Mouse (Mus musculus) spleen, postnatal 0 days (tissue): ENCODE results near the gene Zdhhc12. TPM values are rescaled to one million over a fixed set of nuclear protein-coding genes. Genes with fewer than 3 reads are reported as not detected.

Experiments used
- polyA plus RNA-seq: library from polyadenylated mRNA; unstranded; fragments of >200 nt; fragmentation: Nextera tagmentation; extraction: Ambion mirVana; gene quantifications from 2 replicates; pipeline ENCODE4 v1.2.1, GENCODE M21; 2015

Gene Zdhhc12
- 15.7 and 16.2 TPM in 2 replicates for polyA plus RNA-seq

GRCm38 (mm10) chr2:30093471-30094207 lies at the start of gene Zdhhc12:
Gene Zdhhc12, minus strand, starts transcription at chr2:30093648.

GRCm38 (mm10) chr2:30133613-30134377 lies 40.3 kb upstream of the Zdhhc12 start, which contains the start of gene Tbc1d13:
Gene Tbc1d13, plus strand, starts transcription at chr2:30133746.

GRCm38 (mm10) chr2:30124472-30125274 lies 31.2 kb upstream of the Zdhhc12 start, which contains the start of gene Zer1:
Gene Zer1, minus strand, starts transcription at chr2:30124585.

GRCm38 (mm10) chr2:30077502-30078348 lies 15.7 kb downstream of the Zdhhc12 start, which contains the start of gene Pkn3:
Gene Pkn3, plus strand, starts transcription at chr2:30077684.

GRCm38 (mm10) chr2:30057223-30057904 lies 36.1 kb downstream of the Zdhhc12 start, which contains the start of gene Set:
Gene Set, plus strand, starts transcription at chr2:30057378.

GRCm38 (mm10) chr2:30048699-30049388 lies 44.6 kb downstream of the Zdhhc12 start, which contains the start of gene Wdr34:
Gene Wdr34, minus strand, starts transcription at chr2:30048881.

Other genes starting within 250 kb of the Zdhhc12 start
- 27.7 and 27.9 TPM in 2 replicates for gene Cercam, start 224.5 kb downstream of the Zdhhc12 start, polyA plus RNA-seq
- gene Odf2, start 204.4 kb downstream of the Zdhhc12 start, polyA plus RNA-seq, result 51.8 and 52.4 TPM in 2 replicates
- gene Gle1, start 158.2 kb downstream of the Zdhhc12 start, polyA plus RNA-seq, result 28.8 and 30.2 TPM in 2 replicates
- gene Sptan1, start 128.1 kb downstream of the Zdhhc12 start, polyA plus RNA-seq, result 23.0 and 27.3 TPM in 2 replicates
- gene Wdr34, start 44.8 kb downstream of the Zdhhc12 start, polyA plus RNA-seq, result 18.2 and 19.8 TPM in 2 replicates
- 292 TPM in 2 replicates for gene Set, start 36.3 kb downstream of the Zdhhc12 start, polyA plus RNA-seq
- gene Pkn3, start 16.0 kb downstream of the Zdhhc12 start, polyA plus RNA-seq, result 1.6 and 2.5 TPM in 2 replicates
- gene Zer1, start 30.9 kb upstream of the Zdhhc12 start, polyA plus RNA-seq, result 5.2 and 6.0 TPM in 2 replicates
- gene Tbc1d13, start 40.1 kb upstream of the Zdhhc12 start, polyA plus RNA-seq, result 4.7 TPM in 2 replicates
- gene Endog, start 77.8 kb upstream of the Zdhhc12 start, polyA plus RNA-seq, result 15.6 and 15.9 TPM in 2 replicates
- 21.5 and 24.4 TPM in 2 replicates for gene Spout1, start 84.8 kb upstream of the Zdhhc12 start, polyA plus RNA-seq
- 5.0 and 5.9 TPM in 2 replicates for gene Kyat1, start 112.2 kb upstream of the Zdhhc12 start, polyA plus RNA-seq
- gene Lrrc8a, start 144.1 kb upstream of the Zdhhc12 start, polyA plus RNA-seq, result 17.3 and 19.2 TPM in 2 replicates
- 0.06 and 0.08 TPM in 2 replicates for gene Gm28035, start 146.9 kb upstream of the Zdhhc12 start, polyA plus RNA-seq
- gene Phyhd1, start 172.6 kb upstream of the Zdhhc12 start, polyA plus RNA-seq, result 4.4 and 6.5 TPM in 2 replicates
- not detected in 2 replicates for gene Gm28038, start 187.4 kb upstream of the Zdhhc12 start, polyA plus RNA-seq
- 12.5 and 13.7 TPM in 2 replicates for gene Dolk, start 192.7 kb upstream of the Zdhhc12 start, polyA plus RNA-seq
- 17.0 and 17.5 TPM in 2 replicates for gene Nup188, start 192.7 kb upstream of the Zdhhc12 start, polyA plus RNA-seq